Mouse (Mus musculus): ENCODE measurements at regions not wholly inside any gene's neighbourhood (a gene's known extent, or its start where the extent isn't known, plus 50 kb on each side); places are given as distances from the start of the nearest gene placed in this dataset.

GRCm38 (mm10) chr14:81957234-81957633 lies 1973.4 kb downstream of the Olfm4 start:
- no peak for DNase-seq

DNA sequence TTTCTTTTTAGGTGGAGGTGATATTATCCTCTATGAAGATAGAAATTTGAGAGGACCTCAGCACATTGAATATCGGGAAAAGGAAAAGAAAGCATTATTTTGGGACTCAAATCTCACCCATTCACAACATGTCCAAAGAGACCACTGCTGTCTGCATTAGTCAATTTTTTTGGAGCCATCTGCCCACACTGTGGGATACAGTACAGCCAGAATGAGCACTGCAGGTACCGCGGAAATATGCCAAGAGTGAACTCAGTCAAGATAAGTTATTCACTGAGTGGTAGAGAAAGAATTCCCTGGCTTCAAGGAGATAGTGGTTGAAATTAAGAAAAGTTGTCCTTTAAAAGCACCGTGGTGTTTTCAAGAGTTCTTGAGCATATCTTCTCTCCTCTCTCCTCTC lies 2003.9 kb downstream of the Olfm4 start:
- peak; percentile 68 for DNase-seq

DNA sequence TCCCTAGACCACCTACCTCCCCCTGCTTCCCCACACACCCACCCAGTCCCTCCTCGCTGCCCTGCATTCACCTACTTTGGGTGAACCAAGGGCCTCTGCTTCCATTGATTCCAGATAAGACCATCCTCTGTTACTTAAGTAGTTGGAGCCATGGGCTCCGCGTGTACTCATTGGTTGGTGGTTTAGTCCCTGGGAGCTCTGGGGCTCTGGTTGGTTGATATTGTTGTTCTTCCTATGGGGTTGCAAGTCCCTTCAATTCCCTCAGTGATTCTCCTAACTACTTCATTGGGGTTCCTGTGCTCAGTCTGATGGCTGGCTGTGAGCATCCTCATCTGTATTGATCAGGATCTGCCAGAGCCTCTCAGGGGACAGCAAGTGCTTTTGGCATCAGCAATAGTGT lies 2004.5 kb downstream of the Olfm4 start:
- DNase-seq: peak; percentile 5

DNA sequence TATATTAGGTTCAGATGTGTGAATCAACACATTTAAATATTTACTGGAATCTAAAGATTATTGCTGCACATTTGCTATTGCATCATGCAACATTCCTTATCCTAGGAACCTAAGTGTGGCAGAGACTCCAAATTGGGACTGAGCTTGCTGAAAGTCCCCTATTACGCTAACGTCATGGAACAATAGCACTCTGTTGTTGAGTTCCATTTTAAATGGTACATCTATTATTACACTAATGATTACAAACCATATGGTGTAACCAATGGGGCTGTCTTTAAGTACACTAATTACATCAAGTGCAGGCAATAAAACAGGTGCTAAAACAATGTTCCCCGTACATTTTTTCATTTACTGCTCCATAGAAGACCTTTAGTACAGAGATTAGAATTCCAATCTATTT lies 2018.9 kb downstream of the Olfm4 start:
- DNase-seq: no peak

DNA sequence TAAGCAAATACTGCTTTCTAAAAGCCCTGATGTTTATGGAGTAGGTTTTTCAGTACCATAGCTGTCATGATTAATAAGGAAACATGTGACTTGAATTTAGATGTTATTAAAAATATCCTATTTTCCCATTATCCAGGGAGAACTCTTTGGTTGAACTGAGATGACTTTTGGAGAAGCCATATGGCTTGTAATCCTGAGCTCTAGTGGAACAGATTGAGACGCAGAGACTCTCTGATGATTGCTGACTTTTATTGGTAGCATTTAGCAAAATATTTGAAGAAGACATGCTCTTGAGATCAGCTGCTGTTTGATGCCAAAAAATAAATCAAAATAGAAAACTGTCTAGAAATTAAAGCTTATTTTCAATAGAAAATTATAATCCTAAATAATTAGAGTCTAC lies 2030.8 kb downstream of the Olfm4 start:
- DNase-seq: no peak
